ENCODE assay signal across 8 mouse cellular contexts in genomic region chr11:59661005-59661404, GRCm38 (mm10). TPM values are rescaled to one million over a fixed set of nuclear protein-coding genes. Genes with fewer than 3 reads are reported as not detected.
A peak's percentile ranks its signal among the peaks of the same experiment; 100 is the strongest.
DNase-seq lines count a peak whose midpoint lies in the region; ATAC-seq and TF ChIP-seq lines count a peak whose summit lies in the region.

Mprip (plus strand) TSS chr11:59661305.

- H3K36me3 ChIP-seq in lung, postnatal 0 days (ENCODE audit: insufficient read depth, low read length), result no peaks in the 10 kb centered on the region
- no peaks in the 10 kb centered on the region for H3K36me3 ChIP-seq in embryonic facial prominence, embryonic 14.5 days (ENCODE audit: control insufficient read depth, insufficient read depth, low read length)
- no peaks in the 10 kb centered on the region for H3K36me3 ChIP-seq in heart, embryonic 15.5 days

- peak within 1 kb of the TSS; percentile 97 for H3K27ac ChIP-seq in lung, postnatal 0 days (ENCODE audit: low read length)
- peak within 1 kb of the TSS; percentile 11; the same call in 1 of the 2 replicates for H3K27ac ChIP-seq in embryonic facial prominence, embryonic 14.5 days (replicated peaks; ENCODE audit: low read depth, low read length)
- H3K27ac ChIP-seq in heart, embryonic 15.5 days, result peak within 1 kb of the TSS; percentile 95

- H3K9ac ChIP-seq in lung, postnatal 0 days (replicated peaks; ENCODE audit: low read depth), result peak within 1 kb of the TSS; percentile 74
- H3K9ac ChIP-seq in embryonic facial prominence, embryonic 14.5 days (ENCODE audit: low read depth, low read length), result peak within 1 kb of the TSS; percentile 83
- H3K9ac ChIP-seq in heart, embryonic 15.5 days, result peak within 1 kb of the TSS; percentile 72

- H3K9me3 ChIP-seq in lung, postnatal 0 days (ENCODE audit: low read length), result no peaks in the 10 kb centered on the region
- no peaks in the 10 kb centered on the region for H3K9me3 ChIP-seq in embryonic facial prominence, embryonic 14.5 days (ENCODE audit: control insufficient read depth, low read length)
- no peaks in the 10 kb centered on the region for H3K9me3 ChIP-seq in heart, embryonic 15.5 days (replicated peaks)

- peaks cover 17% of the 10 kb centered on the region for H3K4me1 ChIP-seq in lung, postnatal 0 days (ENCODE audit: insufficient read depth, low read depth, low read length)
- peaks cover 27% of the 10 kb centered on the region for H3K4me1 ChIP-seq in embryonic facial prominence, embryonic 14.5 days (ENCODE audit: control insufficient read depth, insufficient read depth, low read length)
- peaks cover 37% of the 10 kb centered on the region for H3K4me1 ChIP-seq in heart, embryonic 15.5 days (replicated peaks)

- TF ChIP-seq EP300 in lung, postnatal 0 days (IDR thresholded peaks at IDR 0.05), result no peak

- H3K4me2 ChIP-seq in lung, postnatal 0 days (replicated peaks; ENCODE audit: low read depth, low read length), result peak within 1 kb of the TSS; percentile 78
- H3K4me2 ChIP-seq in embryonic facial prominence, embryonic 14.5 days (ENCODE audit: low read depth, low read length), result peak within 1 kb of the TSS; percentile 92
- H3K4me2 ChIP-seq in heart, embryonic 15.5 days, result peak within 1 kb of the TSS; percentile 72

- TF ChIP-seq CTCF in lung, postnatal 0 days (IDR thresholded peaks at IDR 0.05), result no peak

- no peak for DNase-seq in lung, postnatal 0 days (ENCODE audit: low spot score)
- DNase-seq in lung, adult 18-20 months, result no peak
- DNase-seq in embryonic facial prominence, embryonic 14.5 days (ENCODE audit: low spot score), result no peak
- peak; percentile 14 for DNase-seq in kidney, postnatal 10 days
- DNase-seq in natural killer cell, adult 2 months (ENCODE audit: low spot score in 2 of 2), result no peak
- DNase-seq in cerebellum, adult 8-10 months, result no peak

- H3K4me3 ChIP-seq in lung, postnatal 0 days (ENCODE audit: low read depth, low read length), result peak within 1 kb of the TSS; percentile 69
- H3K4me3 ChIP-seq in embryonic facial prominence, embryonic 14.5 days (ENCODE audit: low read depth, low read length), result peak within 1 kb of the TSS; percentile 73
- peak within 1 kb of the TSS; percentile 71 for H3K4me3 ChIP-seq in heart, embryonic 15.5 days

- 77% methylated on average over 3 of the region's 3 CpGs for WGBS in lung, postnatal 0 days
- WGBS in embryonic facial prominence, embryonic 14.5 days, result 45% methylated on average over 3 of the region's 3 CpGs
- WGBS in heart, embryonic 15.5 days, result 74% methylated on average over 3 of the region's 3 CpGs

- no peak for ATAC-seq in lung, postnatal 0 days
- no peak for ATAC-seq in embryonic facial prominence, embryonic 14.5 days (ENCODE audit: low read depth)
- no peak for ATAC-seq in heart, embryonic 15.5 days (replicated peaks; ENCODE audit: insufficient number of reproducible peaks, insufficient read depth, low FRiP score, low read depth)
- ATAC-seq in megakaryocyte progenitor cell, adult 5-6 weeks (replicated peaks; ENCODE audit: poor library complexity), result no peak

- no peaks in the 10 kb centered on the region for H3K27me3 ChIP-seq in lung, postnatal 0 days (replicated peaks; ENCODE audit: insufficient read depth, low read length)
- no peaks in the 10 kb centered on the region for H3K27me3 ChIP-seq in embryonic facial prominence, embryonic 14.5 days (replicated peaks; ENCODE audit: control insufficient read depth, insufficient read depth, low read length)
- no peaks in the 10 kb centered on the region for H3K27me3 ChIP-seq in heart, embryonic 15.5 days

RNA-seq across cellular contexts. Expression of gene Mprip, which starts in this region (rescaled TPM):
- 88.0 and 114 TPM in 2 replicates for polyA plus RNA-seq in lung, postnatal 0 days (2015; fragmentation: Nextera tagmentation; extraction: Ambion mirVana)
- polyA plus RNA-seq in embryonic facial prominence, embryonic 14.5 days (2014; fragmentation: Nextera tagmentation; extraction: Ambion mirVana), result 75.0 and 80.4 TPM in 2 replicates
- 51.1 and 67.3 TPM in 2 replicates for polyA plus RNA-seq in heart, embryonic 15.5 days (2015; fragmentation: Nextera tagmentation; extraction: Ambion mirVana)
- 32.2 and 36.8 TPM in 2 replicates for total RNA-seq in megakaryocyte progenitor cell, adult 5-6 weeks (2015)
- total RNA-seq in megakaryocyte progenitor cell, adult 5-6 weeks (2017), result 69.9 and 72.6 TPM in 2 replicates

Comparison
In these comparisons a context has a peak if more than half of its experiments do, and no peak if none do; other contexts are left out.
1. H3K27ac ChIP-seq: peak in every context shown above with its lines; median percentile 97 in lung, postnatal 0 days; 95 in heart, embryonic 15.5 days; 11 in embryonic facial prominence, embryonic 14.5 days.